Mouse (Mus musculus) C2C12 (cell line): Measurements from ENCODE around the gene Tuba1b.

Experiments used
- CEBPB ChIP-seq: IDR thresholded peaks from one replicate; pipeline ENCODE4 v1.6.1; 2011; ENCODE audit warnings: low read depth, mild to moderate bottlenecking, control low read depth, moderate library complexity
- CTCF ChIP-seq: IDR thresholded peaks from one replicate; pipeline ENCODE4 v1.5.1; 2011; ENCODE audit not compliant: control insufficient read depth, insufficient read depth, insufficient read length
- FOSL1 ChIP-seq: IDR thresholded peaks from one replicate; pipeline ENCODE4 v1.8.0; 2011; ENCODE audit warnings: mild to moderate bottlenecking, low read length; ENCODE audit not compliant: poor library complexity, insufficient read depth, severe bottlenecking
- USF1 ChIP-seq: IDR thresholded peaks from one replicate; pipeline ENCODE4 v1.6.1; 2011; ENCODE audit warnings: low read depth, mild to moderate bottlenecking, control low read depth, moderate library complexity

- TF ChIP-seq USF1 (no peak), CTCF (no peak), FOSL1 (no peak), CEBPB (no peak)
These were observed 41.3 kb downstream of the Tuba1b start for GRCm38 (mm10) chr15:98893036-98893435.
